Mouse (Mus musculus) liver, embryonic 15.5 days (tissue): ENCODE measurements at regions not wholly inside any gene's neighbourhood (a gene's known extent, or its start where the extent isn't known, plus 50 kb on each side); places are given as distances from the start of the nearest gene placed in this dataset.

Source experiments
- ATAC-seq: fragments of 200-750 bp; cut with Nextera tagmentation; 2 replicates; pipeline ENCODE4 v1.8.0; 2017; ENCODE audit warnings: moderate number of reproducible peaks, mild to moderate bottlenecking, moderate library complexity; ENCODE audit not compliant: insufficient read depth
- H3K27ac ChIP-seq: fragments of 300-500 bp; sonication (generic); replicated peaks from 2 replicates; pipeline ENCODE4 v1.5.1; 2015; ENCODE audit warnings: mild to moderate bottlenecking, inconsistent platforms
- H3K27me3 ChIP-seq: fragments of 300-500 bp; sonication (generic); 2 replicates; pipeline ENCODE4 v1.6.1; 2015; ENCODE audit warnings: mild to moderate bottlenecking, inconsistent platforms
- H3K36me3 ChIP-seq: fragments of 300-500 bp; sonication (generic); replicated peaks from 2 replicates; pipeline ENCODE4 v1.6.1; 2015; ENCODE audit warnings: moderate library complexity, mild to moderate bottlenecking, inconsistent platforms
- H3K4me1 ChIP-seq: fragments of 300-500 bp; sonication (generic); replicated peaks from 2 replicates; pipeline ENCODE4 v1.6.1; 2015; ENCODE audit warnings: inconsistent platforms
- H3K4me2 ChIP-seq: fragments of 300-500 bp; sonication (generic); 2 replicates; pipeline ENCODE4 v1.6.1; 2015; ENCODE audit warnings: moderate library complexity, mild to moderate bottlenecking, inconsistent platforms
- H3K4me3 ChIP-seq: fragments of 300-500 bp; sonication (generic); replicated peaks from 2 replicates; pipeline ENCODE4 v1.5.1; 2015; ENCODE audit warnings: mild to moderate bottlenecking, inconsistent platforms
- H3K9ac ChIP-seq: fragments of 300-500 bp; sonication (generic); 2 replicates; pipeline ENCODE4 v1.6.1; 2015; ENCODE audit warnings: moderate library complexity, mild to moderate bottlenecking, inconsistent platforms
- H3K9me3 ChIP-seq: fragments of 300-500 bp; sonication (generic); replicated peaks from 2 replicates; pipeline ENCODE4 v1.6.1; 2016; ENCODE audit warnings: inconsistent platforms
- WGBS: fragments of 180-500 bp; shearing (Covaris S2); methylation state at CpG from one replicate; pipeline ENCODE4 v1.1.7; 2015; ENCODE audit warnings: mixed read lengths; ENCODE audit not compliant: insufficient replicate concordance; 5-methylcytosine and 5-hydroxymethylcytosine counted together

- H3K9me3 ChIP-seq, result no peaks in the 10 kb centered on the region
- WGBS, result 59% methylated on average over 3 of the region's 3 CpGs
Measured at GRCm38 (mm10) chr10:92077291-92077690, 644.9 kb downstream of the Nedd1 start.

GRCm38 (mm10) chr10:92076754-92077153, 645.5 kb downstream of the Nedd1 start:
- no peak overlapping the region for H3K4me3 ChIP-seq
- 62% methylated on average over 3 of the region's 3 CpGs for WGBS
- no peak overlapping the region for H3K9ac ChIP-seq
- H3K4me2 ChIP-seq, result no peak overlapping the region
- H3K27ac ChIP-seq, result no peak overlapping the region
- H3K27me3 ChIP-seq, result no peaks in the 10 kb centered on the region
- ATAC-seq, result no peak
- no peaks in the 10 kb centered on the region for H3K9me3 ChIP-seq
- H3K36me3 ChIP-seq, result no peaks in the 10 kb centered on the region
- no peaks in the 10 kb centered on the region for H3K4me1 ChIP-seq

More at GRCm38 (mm10) chr10:92077291-92077690, 644.9 kb downstream of the Nedd1 start:
- no peak for ATAC-seq
- no peak overlapping the region for H3K27ac ChIP-seq
- H3K27me3 ChIP-seq, result no peaks in the 10 kb centered on the region
- no peak overlapping the region for H3K4me3 ChIP-seq
- no peaks in the 10 kb centered on the region for H3K36me3 ChIP-seq
- H3K9ac ChIP-seq, result no peak overlapping the region
- H3K4me1 ChIP-seq, result no peaks in the 10 kb centered on the region
- H3K4me2 ChIP-seq, result no peak overlapping the region

GRCm38 (mm10) chr10:92075469-92075868, 646.8 kb downstream of the Nedd1 start:
- Histone ChIP-seq H3K9me3 (no peaks in the 10 kb centered on the region), H3K4me3 (no peak overlapping the region), H3K4me1 (no peaks in the 10 kb centered on the region), H3K27me3 (no peaks in the 10 kb centered on the region), H3K36me3 (no peaks in the 10 kb centered on the region), H3K9ac (no peak overlapping the region), H3K27ac (no peak overlapping the region), H3K4me2 (no peak overlapping the region)
- 60% methylated on average over 8 of the region's 8 CpGs for WGBS
- ATAC-seq, result no peak

DNA sequence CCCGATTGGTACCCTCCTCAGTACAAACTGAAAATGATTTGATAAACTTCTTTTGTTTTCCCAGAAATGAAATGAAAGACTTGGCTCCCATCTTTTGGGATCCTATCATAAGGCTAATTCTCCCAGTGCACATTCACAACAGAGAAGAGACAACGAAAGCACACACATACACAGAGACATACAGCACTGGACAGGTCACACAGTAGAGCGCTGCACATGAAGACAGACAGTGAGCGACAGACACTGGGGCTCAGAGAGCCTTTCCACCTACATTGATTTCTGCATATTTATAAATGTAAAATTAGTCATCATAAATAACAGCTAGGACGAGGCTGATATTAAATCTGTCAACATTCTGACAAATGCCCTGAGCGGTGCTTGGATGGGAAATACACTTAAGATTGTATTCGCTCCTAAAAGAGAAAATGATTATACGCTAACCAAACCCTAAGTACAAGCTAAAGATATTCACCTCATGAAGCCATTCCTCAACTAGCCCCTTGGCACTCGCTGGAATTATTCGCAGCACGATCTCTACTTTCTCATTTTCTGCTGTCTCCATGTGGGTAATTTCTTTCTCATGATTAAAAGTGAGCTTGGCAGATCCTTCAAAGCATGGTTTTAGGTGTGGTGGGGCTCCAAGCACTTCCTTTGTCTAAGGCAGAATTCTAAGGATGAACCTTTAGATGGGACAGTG, 647.4 kb downstream of the Nedd1 start:
- no peak for ATAC-seq
- H3K27me3 ChIP-seq, result no peaks in the 10 kb centered on the region

GRCm38 (mm10) chr10:92073873-92074390, 648.3 kb downstream of the Nedd1 start:
- Histone ChIP-seq H3K27me3 (no peaks in the 10 kb centered on the region), H3K36me3 (no peaks in the 10 kb centered on the region), H3K4me2 (no peak overlapping the region), H3K4me1 (no peaks in the 10 kb centered on the region), H3K9me3 (no peaks in the 10 kb centered on the region), H3K27ac (no peak overlapping the region), H3K4me3 (no peak overlapping the region), H3K9ac (no peak overlapping the region)
- 62% methylated on average over 5 of the region's 5 CpGs for WGBS
- ATAC-seq, result no peak

More for the DNA sequence above, 647.4 kb downstream of the Nedd1 start:
- no peaks in the 10 kb centered on the region for H3K36me3 ChIP-seq
- H3K4me3 ChIP-seq, result no peak overlapping the region
- no peak overlapping the region for H3K4me2 ChIP-seq
- H3K27ac ChIP-seq, result no peak overlapping the region
- H3K4me1 ChIP-seq, result no peaks in the 10 kb centered on the region
- H3K9me3 ChIP-seq, result no peaks in the 10 kb centered on the region
- H3K9ac ChIP-seq, result no peak overlapping the region
- 74% methylated on average over 11 of the region's 11 CpGs for WGBS

- H3K27ac ChIP-seq, result no peak overlapping the region
- H3K9me3 ChIP-seq, result no peaks in the 10 kb centered on the region
- H3K9ac ChIP-seq, result no peak overlapping the region
- H3K27me3 ChIP-seq, result no peaks in the 10 kb centered on the region
- no peak for ATAC-seq
- H3K4me3 ChIP-seq, result no peak overlapping the region
- H3K4me1 ChIP-seq, result no peaks in the 10 kb centered on the region
- H3K4me2 ChIP-seq, result no peak overlapping the region
- H3K36me3 ChIP-seq, result no peaks in the 10 kb centered on the region
Measured at GRCm38 (mm10) chr10:92044783-92045182, 677.4 kb downstream of the Nedd1 start.

DNA sequence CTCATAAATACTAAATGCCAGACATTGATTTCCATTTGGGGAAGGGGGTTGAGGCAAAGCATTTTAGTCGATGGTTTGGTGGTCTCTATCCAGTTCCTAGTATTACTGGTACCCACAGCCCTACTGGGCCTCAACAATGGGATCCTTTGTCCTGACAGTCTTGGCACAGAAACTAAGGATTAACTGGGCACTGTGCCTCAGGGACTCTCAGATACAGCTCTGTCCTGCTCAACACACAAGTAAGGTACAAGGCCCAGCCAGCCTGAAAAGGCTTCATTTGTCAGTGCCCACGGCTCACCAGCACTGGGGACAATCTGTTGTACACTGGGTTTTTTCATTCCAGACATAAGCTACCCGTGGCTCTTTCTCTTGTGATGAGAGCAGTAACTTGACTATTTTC, 686.0 kb downstream of the Nedd1 start:
- 38% methylated on average over 3 of the region's 3 CpGs for WGBS
- Histone ChIP-seq H3K9ac (no peak overlapping the region), H3K27ac (no peak overlapping the region), H3K4me2 (no peak overlapping the region), H3K27me3 (no peaks in the 10 kb centered on the region), H3K4me3 (no peak overlapping the region), H3K4me1 (no peaks in the 10 kb centered on the region), H3K36me3 (no peaks in the 10 kb centered on the region), H3K9me3 (no peaks in the 10 kb centered on the region)
- ATAC-seq, result no peak

DNA sequence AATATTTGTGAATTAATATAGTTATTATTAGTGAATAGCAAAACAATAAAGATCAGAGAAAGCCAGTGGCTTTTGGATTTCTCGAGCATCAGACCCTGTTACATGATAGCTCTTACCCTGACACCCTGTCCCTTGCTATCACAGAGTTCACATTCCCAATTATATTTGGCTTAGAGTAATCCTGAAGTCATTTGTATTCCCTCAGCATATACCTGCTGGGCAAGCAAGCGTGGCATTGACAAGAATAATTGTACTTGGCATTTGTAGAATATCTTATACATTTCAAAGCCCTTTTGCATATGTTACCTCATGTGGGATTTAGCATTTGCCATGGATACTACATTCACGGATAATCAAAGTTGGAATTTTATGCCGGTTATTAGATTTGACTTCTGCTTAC, 692.0 kb downstream of the Nedd1 start:
- Histone ChIP-seq H3K4me3 (no peak overlapping the region), H3K27me3 (no peaks in the 10 kb centered on the region), H3K9me3 (no peaks in the 10 kb centered on the region), H3K4me2 (no peak overlapping the region), H3K36me3 (no peaks in the 10 kb centered on the region), H3K27ac (no peak overlapping the region), H3K4me1 (no peaks in the 10 kb centered on the region), H3K9ac (no peak overlapping the region)
- no peak for ATAC-seq
- WGBS, result 59% methylated on average over 4 of the region's 4 CpGs

- Histone ChIP-seq H3K27ac (no peak overlapping the region), H3K27me3 (no peaks in the 10 kb centered on the region), H3K36me3 (no peaks in the 10 kb centered on the region), H3K9ac (no peak overlapping the region), H3K4me1 (no peaks in the 10 kb centered on the region), H3K9me3 (no peaks in the 10 kb centered on the region), H3K4me2 (no peak overlapping the region), H3K4me3 (no peak overlapping the region)
- 53% methylated on average over 1 of the region's 1 CpGs for WGBS
- no peak for ATAC-seq
Measured at GRCm38 (mm10) chr10:92024203-92024602, 698.0 kb downstream of the Nedd1 start.

GRCm38 (mm10) chr10:92021036-92021435, 701.2 kb downstream of the Nedd1 start:
- H3K4me1 ChIP-seq, result no peaks in the 10 kb centered on the region
- H3K4me2 ChIP-seq, result no peak overlapping the region
- no peak for ATAC-seq
- WGBS, result 30% methylated on average over 1 of the region's 1 CpGs
- H3K36me3 ChIP-seq, result no peaks in the 10 kb centered on the region
- H3K27ac ChIP-seq, result no peak overlapping the region
- no peaks in the 10 kb centered on the region for H3K27me3 ChIP-seq
- no peak overlapping the region for H3K9ac ChIP-seq
- H3K9me3 ChIP-seq, result no peaks in the 10 kb centered on the region
- no peak overlapping the region for H3K4me3 ChIP-seq

- no peak overlapping the region for H3K4me3 ChIP-seq
- no peak overlapping the region for H3K9ac ChIP-seq
- H3K4me2 ChIP-seq, result no peak overlapping the region
- no peaks in the 10 kb centered on the region for H3K9me3 ChIP-seq
- no peaks in the 10 kb centered on the region for H3K36me3 ChIP-seq
- H3K27me3 ChIP-seq, result no peaks in the 10 kb centered on the region
- no peak for ATAC-seq
- H3K27ac ChIP-seq, result no peak overlapping the region
- H3K4me1 ChIP-seq, result no peaks in the 10 kb centered on the region
- 61% methylated on average over 10 of the region's 10 CpGs for WGBS
Measured at GRCm38 (mm10) chr10:92009551-92009950, 712.7 kb downstream of the Nedd1 start.

DNA sequence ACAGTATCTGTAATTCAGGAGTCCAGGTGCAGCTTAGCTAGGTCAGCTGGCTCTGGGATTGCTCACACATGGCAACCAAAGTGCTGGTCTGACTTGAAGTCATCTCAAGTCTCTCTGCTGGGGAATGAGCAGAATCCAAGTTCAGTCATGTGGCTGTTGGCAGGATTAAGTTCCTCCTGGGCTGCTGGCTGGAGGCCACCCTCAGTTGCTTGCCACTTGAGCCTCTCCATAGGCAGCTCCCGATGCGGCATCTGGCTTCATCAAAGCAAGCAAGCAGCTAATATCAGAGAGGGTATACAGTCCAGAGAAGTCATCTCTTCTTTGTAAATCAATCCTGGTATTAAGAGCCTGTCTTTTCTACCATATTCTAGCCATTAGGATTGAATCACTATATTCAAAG, 714.3 kb downstream of the Nedd1 start:
- WGBS, result 91% methylated on average over 2 of the region's 2 CpGs
- no peak overlapping the region for H3K4me3 ChIP-seq
- no peak overlapping the region for H3K4me2 ChIP-seq
- no peak overlapping the region for H3K9ac ChIP-seq
- no peaks in the 10 kb centered on the region for H3K4me1 ChIP-seq
- no peak overlapping the region for H3K27ac ChIP-seq
- no peaks in the 10 kb centered on the region for H3K9me3 ChIP-seq
- H3K36me3 ChIP-seq, result no peaks in the 10 kb centered on the region
- H3K27me3 ChIP-seq, result no peaks in the 10 kb centered on the region
- no peak for ATAC-seq
